In the genomic region with DNA sequence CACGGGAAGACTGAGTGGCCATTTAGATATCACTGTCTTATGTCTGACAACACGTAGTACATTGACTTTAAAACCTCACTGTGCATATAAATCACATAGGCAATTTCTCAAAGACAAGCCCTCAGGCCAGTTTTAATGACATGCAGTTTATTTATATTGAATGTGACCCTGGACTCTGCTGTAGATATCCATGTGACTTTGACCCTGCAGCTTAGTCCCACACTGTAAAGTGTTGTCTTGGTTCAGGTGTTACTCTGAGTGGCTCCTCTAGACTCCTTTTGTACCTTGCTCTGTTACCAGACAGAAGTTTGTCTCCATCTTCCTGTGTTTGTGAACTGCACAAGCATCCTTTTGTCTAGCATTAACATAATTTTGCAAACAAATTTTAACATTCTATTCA, we compare ENCODE assay signal across 20 mouse cellular contexts.
DNase-seq lines count a peak whose midpoint lies in the region; ATAC-seq and TF ChIP-seq lines count a peak whose summit lies in the region.
"Had no signal": no experiment of that assay in that cellular context is flagged by ENCODE, and none has a peak within 500 bp of the region (broad histone marks: within the 10 kb centered on the region; RNA-seq: fewer than 3 reads in every experiment).

No protein-coding gene starts in this region.

- no peaks in the 10 kb centered on the region for H3K27me3 ChIP-seq in midbrain, embryonic 11.5 days (ENCODE audit: control insufficient read depth, insufficient read depth, low read length)
- H3K27me3 ChIP-seq in midbrain, embryonic 15.5 days (replicated peaks) = no peaks in the 10 kb centered on the region
- H3K27me3 ChIP-seq in intestine, postnatal 0 days (replicated peaks; ENCODE audit: control insufficient read depth, insufficient read depth, low read length) = no peaks in the 10 kb centered on the region
- H3K27me3 ChIP-seq in kidney, embryonic 15.5 days = no peaks in the 10 kb centered on the region
- H3K27me3 ChIP-seq: forebrain, embryonic 15.5 days; hindbrain, embryonic 12.5 days; hindbrain, embryonic 15.5 days had no signal

- WGBS in midbrain, embryonic 11.5 days = 66% methylated on average over 2 of the region's 2 CpGs
- 48% methylated on average over 2 of the region's 2 CpGs for WGBS in midbrain, embryonic 15.5 days
- WGBS in intestine, postnatal 0 days = 24% methylated on average over 2 of the region's 2 CpGs
- 17% methylated on average over 2 of the region's 2 CpGs for WGBS in kidney, embryonic 15.5 days

- no peak overlapping the region for H3K9ac ChIP-seq in midbrain, embryonic 11.5 days (ENCODE audit: low read length)
- H3K9ac ChIP-seq in midbrain, embryonic 15.5 days = no peak overlapping the region
- H3K9ac ChIP-seq in intestine, postnatal 0 days (ENCODE audit: low read depth, low read length) = no peak overlapping the region
- no peak overlapping the region for H3K9ac ChIP-seq in kidney, embryonic 15.5 days
- H3K9ac ChIP-seq: forebrain, embryonic 15.5 days; hindbrain, embryonic 12.5 days; hindbrain, embryonic 15.5 days had no signal

- no peak overlapping the region for H3K27ac ChIP-seq in midbrain, embryonic 11.5 days (ENCODE audit: low read depth, low read length)
- H3K27ac ChIP-seq in midbrain, embryonic 15.5 days = no peak overlapping the region
- H3K27ac ChIP-seq in intestine, postnatal 0 days (ENCODE audit: low read depth, low read length) = no peak overlapping the region
- no peak overlapping the region for H3K27ac ChIP-seq in kidney, embryonic 15.5 days
- H3K27ac ChIP-seq: forebrain, embryonic 15.5 days; heart, adult 2 months; hindbrain, embryonic 12.5 days; hindbrain, embryonic 15.5 days had no signal

- no peaks in the 10 kb centered on the region for H3K4me1 ChIP-seq in midbrain, embryonic 11.5 days (ENCODE audit: control insufficient read depth, insufficient read depth, low read length)
- H3K4me1 ChIP-seq in midbrain, embryonic 15.5 days = peaks cover 9% of the 10 kb centered on the region; the same call in 1 of the 2 replicates
- no peaks in the 10 kb centered on the region for H3K4me1 ChIP-seq in intestine, postnatal 0 days (replicated peaks; ENCODE audit: control insufficient read depth, insufficient read depth, low read length)
- 0 out of 2 replicates have a peak, but pooled peaks cover 4% of the 10 kb centered on the region for H3K4me1 ChIP-seq in kidney, embryonic 15.5 days
- H3K4me1 ChIP-seq: forebrain, embryonic 15.5 days; hindbrain, embryonic 12.5 days had no signal

- DNase-seq in midbrain, embryonic 11.5 days (ENCODE audit: low spot score, missing footprints) = peak; percentile 35
- peak; percentile 11 for DNase-seq in forelimb bud, embryonic 11.5 days (ENCODE audit: low read depth, low spot score)
- DNase-seq in hindlimb bud, embryonic 11.5 days (ENCODE audit: extremely low spot score, low read depth, low spot score) = peak; percentile 8
- DNase-seq: adrenal gland, adult 2 months; adrenal gland, postnatal 14 days; cerebellum, adult 11 months; cerebellum, adult 2 months; cerebellum, adult 9-11 months; cerebellum, postnatal 25 days; gastrocnemius, postnatal 10 days; gastrocnemius, postnatal 36 days; heart, adult 2 months had no signal

- no peak overlapping the region for H3K4me2 ChIP-seq in midbrain, embryonic 11.5 days
- no peak overlapping the region for H3K4me2 ChIP-seq in midbrain, embryonic 15.5 days
- no peak overlapping the region for H3K4me2 ChIP-seq in intestine, postnatal 0 days (replicated peaks; ENCODE audit: low read depth)
- no peak overlapping the region for H3K4me2 ChIP-seq in kidney, embryonic 15.5 days
- H3K4me2 ChIP-seq: forebrain, embryonic 15.5 days; heart, embryonic 11.5 days; hindbrain, embryonic 12.5 days; hindbrain, embryonic 15.5 days had no signal

- TF ChIP-seq CTCF in intestine, postnatal 0 days (IDR thresholded peaks at IDR 0.05; ENCODE audit: low read depth) = no peak

- no peaks in the 10 kb centered on the region for H3K36me3 ChIP-seq in midbrain, embryonic 11.5 days (ENCODE audit: control insufficient read depth, insufficient read depth, low read length)
- H3K36me3 ChIP-seq in midbrain, embryonic 15.5 days (replicated peaks) = no peaks in the 10 kb centered on the region
- no peaks in the 10 kb centered on the region for H3K36me3 ChIP-seq in intestine, postnatal 0 days (ENCODE audit: control insufficient read depth, insufficient read depth)
- H3K36me3 ChIP-seq in kidney, embryonic 15.5 days = no peaks in the 10 kb centered on the region
- H3K36me3 ChIP-seq: forebrain, embryonic 15.5 days; hindbrain, embryonic 12.5 days; hindbrain, embryonic 15.5 days had no signal

- H3K9me3 ChIP-seq in midbrain, embryonic 11.5 days (ENCODE audit: control insufficient read depth, low read length) = no peaks in the 10 kb centered on the region
- H3K9me3 ChIP-seq in midbrain, embryonic 15.5 days = no peaks in the 10 kb centered on the region
- H3K9me3 ChIP-seq in intestine, postnatal 0 days (ENCODE audit: control insufficient read depth) = no peaks in the 10 kb centered on the region
- no peaks in the 10 kb centered on the region for H3K9me3 ChIP-seq in kidney, embryonic 15.5 days (replicated peaks)
- H3K9me3 ChIP-seq: forebrain, embryonic 15.5 days; hindbrain, embryonic 12.5 days; hindbrain, embryonic 15.5 days had no signal

- ATAC-seq in midbrain, embryonic 11.5 days (ENCODE audit: low FRiP score) = no peak
- no peak for ATAC-seq in midbrain, embryonic 15.5 days (replicated peaks)
- 0 out of 2 replicates have a peak, but pooled peaks have one; percentile 53 for ATAC-seq in intestine, postnatal 0 days
- no peak for ATAC-seq in kidney, embryonic 15.5 days (replicated peaks; ENCODE audit: low FRiP score)
- ATAC-seq: CD4-positive, CD25-positive, alpha-beta regulatory T cell, adult 4 months; forebrain, embryonic 15.5 days had no signal

- no peak overlapping the region for H3K4me3 ChIP-seq in midbrain, embryonic 11.5 days (ENCODE audit: low read depth, low read length)
- no peak overlapping the region for H3K4me3 ChIP-seq in midbrain, embryonic 15.5 days
- H3K4me3 ChIP-seq in intestine, postnatal 0 days (ENCODE audit: low read depth, low read length) = no peak overlapping the region
- no peak overlapping the region for H3K4me3 ChIP-seq in kidney, embryonic 15.5 days (replicated peaks)
- H3K4me3 ChIP-seq: forebrain, embryonic 15.5 days; heart, adult 2 months; hindbrain, embryonic 12.5 days; hindbrain, embryonic 15.5 days had no signal
